Mouse (Mus musculus): ENCODE data around the gene Spata33. TPM values are rescaled to one million over a fixed set of nuclear protein-coding genes. Genes with fewer than 3 reads are reported as not detected.
A peak's percentile ranks its signal among the peaks of the same experiment; 100 is the strongest.

Spata33 gene
- total and polyA plus RNA-seq, 3 experiments, result 1.2 to 1.4 TPM; not detected in 1

GRCm38 (mm10) chr8:123213118-123213772 is 613 bp downstream of the Spata33 start:
- Histone ChIP-seq H3K27me3 (ENCODE audit: control insufficient read depth in 1 of 2, insufficient read depth in 2 of 2, low read length in 2 of 2) (no peaks in the 10 kb centered on the region), H3K9ac (ENCODE audit: control insufficient read depth, low read depth, low read length, poor library complexity, severe bottlenecking) (peak overlapping the region; percentile 70), H3K27ac (ENCODE audit: control insufficient read depth, low read depth, low read length) (0 out of 2 replicates have a peak overlapping the region, but pooled peaks have one; percentile 6), H3K36me3 (ENCODE audit: control insufficient read depth in 1 of 2, insufficient read depth in 2 of 2, low read length in 2 of 2) (peaks cover 0 to 5% of the 10 kb centered on the region in 2 experiments; a peak in 1 of 4 replicates), H3K4me1 (ENCODE audit: control insufficient read depth in 1 of 2, insufficient read depth in 2 of 2, low read length in 2 of 2) (peaks cover 0 to 4% of the 10 kb centered on the region in 2 experiments; a peak in 3 of 4 replicates), H3K4me3 (ENCODE audit: control insufficient read depth in 1 of 2, insufficient read depth in 1 of 2, low read depth in 2 of 2, low read length in 2 of 2) (peak overlapping the region; percentile 67 to 97), H3K9me3 (replicated peaks; ENCODE audit: insufficient read depth, low read length) (no peaks in the 10 kb centered on the region), H3K79me2 (ENCODE audit: control insufficient read depth, insufficient read depth, low read length, poor library complexity) (peaks cover 9% of the 10 kb centered on the region)
- TF ChIP-seq ZC3H11A (IDR thresholded peaks at IDR 0.05; ENCODE audit: low read depth, low read length) (no peak), JUND (IDR thresholded peaks at IDR 0.05; ENCODE audit: low read depth, low read length) (no peak), NELFE (IDR thresholded peaks at IDR 0.05; ENCODE audit: low read depth, low read length) (no peak)
- DNase-seq (ENCODE audit: low read depth, low spot score), result no peak

GRCm38 (mm10) chr8:123215430-123215829 is 2.8 kb downstream of the Spata33 start:
- peaks cover 0 to 4% of the 10 kb centered on the region in 2 experiments; a peak in 3 of 4 replicates for H3K4me1 ChIP-seq (ENCODE audit: control insufficient read depth in 1 of 2, insufficient read depth in 2 of 2, low read length in 2 of 2)
- H3K27ac ChIP-seq (ENCODE audit: control insufficient read depth, low read depth, low read length), result no peak overlapping the region
- H3K27me3 ChIP-seq (ENCODE audit: control insufficient read depth in 1 of 2, insufficient read depth in 2 of 2, low read length in 2 of 2), result no peaks in the 10 kb centered on the region
- TF ChIP-seq MEF2A (IDR thresholded peaks at IDR 0.05; ENCODE audit: extremely low read depth, insufficient replicate concordance, low read depth, low read length, poor library complexity, severe bottlenecking) (no peak), GATA1 (IDR thresholded peaks at IDR 0.05; ENCODE audit: low read depth, low read length) (no peak), ZKSCAN1 (IDR thresholded peaks at IDR 0.05; ENCODE audit: low read depth, low read length) (no peak), JUND (IDR thresholded peaks at IDR 0.05; ENCODE audit: low read depth, low read length) (no peak), TCF12 (IDR thresholded peaks at IDR 0.05; ENCODE audit: low read depth, low read length) (no peak), TAL1 (IDR thresholded peaks at IDR 0.05; ENCODE audit: low read length) (no peak), MAX (IDR thresholded peaks at IDR 0.05; ENCODE audit: low read length) (no peak), CTCF (IDR thresholded peaks at IDR 0.05 in 2 of 3, conservative IDR thresholded peaks at IDR 0.05 in 1 of 3; ENCODE audit: control insufficient read depth in 1 of 3, insufficient read depth in 1 of 3, low read depth in 2 of 3, low read length in 3 of 3, poor library complexity in 1 of 3, severe bottlenecking in 1 of 3) (no peak), TBP (IDR thresholded peaks at IDR 0.05; ENCODE audit: low read depth, low read length) (no peak), EP300 (IDR thresholded peaks at IDR 0.05; ENCODE audit: low read depth in 1 of 2, low read length in 2 of 2) (no peak), ZMIZ1 (IDR thresholded peaks at IDR 0.05; ENCODE audit: low read depth, low read length) (no peak), MAZ (IDR thresholded peaks at IDR 0.05; ENCODE audit: low read depth, low read length) (no peak), CHD1 (IDR thresholded peaks at IDR 0.05; ENCODE audit: low read depth, low read length) (no peak), CHD2 (IDR thresholded peaks at IDR 0.05; ENCODE audit: low read length) (no peak), HCFC1 (IDR thresholded peaks at IDR 0.05; ENCODE audit: low read depth, low read length) (no peak), RAD21 (IDR thresholded peaks at IDR 0.05; ENCODE audit: low read depth, low read length) (no peak)
- no peaks in the 10 kb centered on the region for H3K9me3 ChIP-seq (replicated peaks; ENCODE audit: insufficient read depth, low read length)
- no peak overlapping the region for H3K9ac ChIP-seq (ENCODE audit: control insufficient read depth, low read depth, low read length, poor library complexity, severe bottlenecking)
- no peak for DNase-seq (ENCODE audit: low read depth, low spot score)
- peaks cover 9% of the 10 kb centered on the region for H3K79me2 ChIP-seq (ENCODE audit: control insufficient read depth, insufficient read depth, low read length, poor library complexity)
- H3K4me3 ChIP-seq (ENCODE audit: control insufficient read depth in 1 of 2, insufficient read depth in 1 of 2, low read depth in 2 of 2, low read length in 2 of 2), result no peak overlapping the region
- H3K36me3 ChIP-seq (ENCODE audit: control insufficient read depth in 1 of 2, insufficient read depth in 2 of 2, low read length in 2 of 2), result peaks cover 0 to 5% of the 10 kb centered on the region in 2 experiments; a peak in 1 of 4 replicates

All from MEL (cell line).